Mouse (Mus musculus) hindbrain, embryonic 13.5 days (tissue): ENCODE results near the gene Defb19. TPM values are rescaled to one million over a fixed set of nuclear protein-coding genes. Genes with fewer than 3 reads are reported as not detected.

Source experiments
- ATAC-seq: fragments of 200-750 bp; cut with Nextera tagmentation; 2 replicates; pipeline ENCODE4 v1.8.0; 2017; ENCODE audit warnings: moderate TSS enrichment; ENCODE audit not compliant: low FRiP score
- H3K27ac ChIP-seq: fragments of 300-500 bp; sonication (generic); 2 replicates; pipeline ENCODE4 v1.5.1; 2015; ENCODE audit warnings: inconsistent platforms, mild to moderate bottlenecking, moderate library complexity
- H3K27me3 ChIP-seq: fragments of 300-500 bp; sonication (generic); 2 replicates; pipeline ENCODE4 v1.6.1; 2015; ENCODE audit warnings: mild to moderate bottlenecking, inconsistent platforms
- H3K36me3 ChIP-seq: fragments of 300-500 bp; sonication (generic); 2 replicates; pipeline ENCODE4 v1.6.1; 2015; ENCODE audit warnings: mild to moderate bottlenecking, inconsistent platforms
- H3K4me1 ChIP-seq: fragments of 300-500 bp; sonication (generic); replicated peaks from 2 replicates; pipeline ENCODE4 v1.6.1; 2015; ENCODE audit warnings: inconsistent platforms
- H3K4me2 ChIP-seq: fragments of 300-500 bp; sonication (generic); 2 replicates; pipeline ENCODE4 v1.6.1; 2015; ENCODE audit warnings: inconsistent platforms, mild to moderate bottlenecking, moderate library complexity
- H3K4me3 ChIP-seq: fragments of 300-500 bp; sonication (generic); 2 replicates; pipeline ENCODE4 v1.5.1; 2015; ENCODE audit warnings: mild to moderate bottlenecking, inconsistent platforms
- H3K9ac ChIP-seq: fragments of 300-500 bp; sonication (generic); 2 replicates; pipeline ENCODE4 v1.6.1; 2015; ENCODE audit warnings: mild to moderate bottlenecking, inconsistent platforms
- H3K9me3 ChIP-seq: fragments of 300-500 bp; sonication (generic); 2 replicates; pipeline ENCODE4 v1.6.1; 2016; ENCODE audit warnings: inconsistent platforms
- WGBS: fragments of 180-500 bp; shearing (Covaris S2); methylation state at CpG from one replicate; pipeline ENCODE4 v1.1.7; 2015; 5-methylcytosine and 5-hydroxymethylcytosine counted together
- polyA plus RNA-seq: library from polyadenylated mRNA; unstranded; fragments of >200 nt; fragmentation: Nextera tagmentation; extraction: Ambion mirVana; gene quantifications from 2 replicates; pipeline ENCODE4 v1.2.1, GENCODE M21; 2015

Gene Defb19
- polyA plus RNA-seq, 1 experiment from 2014 or later, result not detected

DNA sequence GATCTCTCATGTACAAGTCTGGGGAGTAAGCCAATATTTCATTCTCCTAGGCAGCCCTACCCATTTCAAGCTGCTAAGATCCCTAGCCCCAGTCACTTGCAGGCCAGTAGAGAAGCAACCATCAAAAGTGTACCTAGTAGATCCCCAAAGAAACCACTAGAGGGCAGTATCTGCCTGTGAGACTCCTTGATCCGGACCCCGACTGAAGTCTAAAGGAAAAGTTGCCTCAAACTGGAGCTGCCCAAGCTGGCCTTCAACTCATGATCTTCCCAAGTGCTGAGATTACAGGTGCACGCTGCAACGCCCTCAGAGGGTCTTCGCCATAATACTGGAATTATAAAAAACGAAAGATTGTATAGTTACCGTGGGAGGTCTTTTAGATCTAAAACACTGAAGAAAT, 35.5 kb upstream of the Defb19 start:
- ATAC-seq, result no peak

DNA sequence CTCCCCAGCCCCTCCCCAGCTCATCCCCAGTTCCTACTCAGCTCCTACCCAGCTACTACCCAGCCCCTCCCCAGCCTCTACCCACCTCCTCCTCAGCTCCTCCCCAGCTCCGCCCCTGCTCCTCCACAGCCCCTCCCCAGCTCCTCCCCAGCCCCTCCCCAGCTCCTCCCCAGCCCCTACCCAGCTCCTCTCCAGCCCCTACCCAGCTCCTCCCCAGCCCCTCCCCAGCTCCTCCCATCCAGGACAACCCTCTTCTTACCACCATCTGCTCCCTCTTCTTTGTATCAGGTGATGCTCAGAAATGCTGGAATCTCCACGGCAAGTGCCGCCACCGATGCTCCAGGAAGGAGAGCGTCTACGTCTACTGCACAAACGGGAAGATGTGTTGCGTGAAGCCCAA, 32.1 kb upstream of the Defb19 start:
- H3K9me3 ChIP-seq, result peaks cover 4% of the 10 kb centered on the region; the same call in 1 of the 2 replicates
- no peak for ATAC-seq

More for the DNA sequence above, 35.5 kb upstream of the Defb19 start:
- Histone ChIP-seq H3K27ac (no peak overlapping the region), H3K9me3 (no peaks in the 10 kb centered on the region), H3K9ac (no peak overlapping the region), H3K4me3 (no peak overlapping the region), H3K27me3 (peaks cover 3% of the 10 kb centered on the region; the same call in 1 of the 2 replicates), H3K4me2 (no peak overlapping the region), H3K4me1 (no peaks in the 10 kb centered on the region), H3K36me3 (no peaks in the 10 kb centered on the region)
- 6% methylated on average over 7 of the region's 7 CpGs for WGBS

DNA sequence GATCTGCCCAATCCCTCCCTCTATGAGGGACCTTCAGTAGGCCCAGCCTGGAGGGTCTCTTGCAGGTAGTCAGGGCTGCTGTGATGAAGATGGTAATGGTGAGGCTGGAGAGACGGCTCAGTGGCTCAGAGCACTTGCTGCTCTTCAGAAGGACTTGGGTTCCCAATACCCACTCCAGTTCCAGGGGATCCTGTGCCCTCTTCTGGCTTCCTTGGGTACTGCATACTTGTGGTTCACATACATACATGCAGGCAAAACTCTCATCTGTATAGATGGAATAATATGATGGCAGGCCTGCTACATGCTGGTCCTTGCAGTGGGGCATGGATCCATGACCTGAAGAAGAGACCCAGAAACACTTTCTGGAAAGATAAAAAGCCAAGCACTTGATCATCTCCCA, 28.6 kb upstream of the Defb19 start:
- ATAC-seq, result no peak
- H3K4me1 ChIP-seq, result no peaks in the 10 kb centered on the region
- no peak overlapping the region for H3K4me3 ChIP-seq
- H3K27ac ChIP-seq, result no peak overlapping the region
- no peak overlapping the region for H3K4me2 ChIP-seq
- no peak overlapping the region for H3K9ac ChIP-seq
- WGBS, result 95% methylated on average over 1 of the region's 1 CpGs
- H3K27me3 ChIP-seq, result no peaks in the 10 kb centered on the region
- H3K9me3 ChIP-seq, result peaks cover 4% of the 10 kb centered on the region; the same call in 1 of the 2 replicates
- no peaks in the 10 kb centered on the region for H3K36me3 ChIP-seq

More for the DNA sequence above, 32.1 kb upstream of the Defb19 start:
- Histone ChIP-seq H3K9ac (no peak overlapping the region), H3K4me3 (no peak overlapping the region), H3K4me1 (no peaks in the 10 kb centered on the region), H3K4me2 (no peak overlapping the region), H3K27me3 (no peaks in the 10 kb centered on the region), H3K36me3 (no peaks in the 10 kb centered on the region), H3K27ac (no peak overlapping the region)
- WGBS, result 30% methylated on average over 7 of the region's 8 CpGs

DNA sequence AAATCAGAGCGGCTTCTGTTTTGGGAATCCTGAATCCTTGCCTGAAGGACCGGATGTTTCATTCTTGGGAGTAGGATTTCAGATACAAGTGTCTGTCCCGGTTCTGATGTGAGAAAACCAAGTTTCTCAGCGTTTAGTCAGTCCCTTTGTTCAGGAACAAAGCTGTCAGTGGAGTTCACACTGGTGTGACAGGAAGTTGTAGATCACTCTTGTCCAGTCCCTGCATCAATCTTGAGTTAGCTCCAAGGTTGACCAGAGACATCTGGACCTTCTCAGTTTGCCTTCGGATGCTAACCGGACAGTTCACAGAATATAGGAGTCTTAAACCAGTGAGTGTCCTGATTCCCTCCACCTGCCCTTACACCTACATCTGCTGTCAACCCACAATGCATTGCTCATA, 27.6 kb upstream of the Defb19 start:
- Histone ChIP-seq H3K36me3 (no peaks in the 10 kb centered on the region), H3K9ac (no peak overlapping the region), H3K27ac (no peak overlapping the region), H3K4me1 (no peaks in the 10 kb centered on the region), H3K27me3 (no peaks in the 10 kb centered on the region), H3K4me3 (no peak overlapping the region), H3K9me3 (peaks cover 4% of the 10 kb centered on the region; the same call in 1 of the 2 replicates), H3K4me2 (no peak overlapping the region)
- ATAC-seq, result no peak
- 71% methylated on average over 6 of the region's 6 CpGs for WGBS

DNA sequence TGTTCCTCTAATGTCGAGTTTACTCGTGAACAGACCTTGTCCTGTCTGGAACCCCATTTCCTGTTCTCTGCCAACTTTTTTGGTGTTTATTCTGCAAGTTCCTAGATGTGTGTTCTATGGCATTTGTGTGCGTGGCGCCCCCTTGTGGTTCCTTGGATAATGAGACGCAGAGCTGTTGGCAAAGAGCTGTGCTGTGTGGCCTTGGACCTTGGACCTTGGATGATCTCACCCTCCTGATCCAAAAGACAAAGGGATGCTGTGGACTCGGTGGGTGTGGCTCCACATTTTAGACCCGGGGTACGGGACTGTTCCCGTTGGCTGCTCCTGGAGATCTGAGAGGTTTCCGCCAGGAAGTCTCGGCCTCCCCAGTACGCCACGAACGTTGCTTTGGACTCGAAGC, 23.9 kb upstream of the Defb19 start, which contains the start of gene Defb36:
Gene Defb36, plus strand, starts transcription at position 271 of the 400 bp plus-strand sequence.
- H3K9ac ChIP-seq, result no peak within 1 kb of the TSS
- H3K4me3 ChIP-seq, result no peak within 1 kb of the TSS
- H3K9me3 ChIP-seq, result peaks cover 4% of the 10 kb centered on the region; the same call in 1 of the 2 replicates
- H3K27ac ChIP-seq, result no peak within 1 kb of the TSS
- H3K27me3 ChIP-seq, result no peaks in the 10 kb centered on the region
- 86% methylated on average over 15 of the region's 15 CpGs for WGBS
- no peak within 1 kb of the TSS for H3K4me2 ChIP-seq
- H3K36me3 ChIP-seq, result no peaks in the 10 kb centered on the region
- no peaks in the 10 kb centered on the region for H3K4me1 ChIP-seq
- no peak for ATAC-seq

DNA sequence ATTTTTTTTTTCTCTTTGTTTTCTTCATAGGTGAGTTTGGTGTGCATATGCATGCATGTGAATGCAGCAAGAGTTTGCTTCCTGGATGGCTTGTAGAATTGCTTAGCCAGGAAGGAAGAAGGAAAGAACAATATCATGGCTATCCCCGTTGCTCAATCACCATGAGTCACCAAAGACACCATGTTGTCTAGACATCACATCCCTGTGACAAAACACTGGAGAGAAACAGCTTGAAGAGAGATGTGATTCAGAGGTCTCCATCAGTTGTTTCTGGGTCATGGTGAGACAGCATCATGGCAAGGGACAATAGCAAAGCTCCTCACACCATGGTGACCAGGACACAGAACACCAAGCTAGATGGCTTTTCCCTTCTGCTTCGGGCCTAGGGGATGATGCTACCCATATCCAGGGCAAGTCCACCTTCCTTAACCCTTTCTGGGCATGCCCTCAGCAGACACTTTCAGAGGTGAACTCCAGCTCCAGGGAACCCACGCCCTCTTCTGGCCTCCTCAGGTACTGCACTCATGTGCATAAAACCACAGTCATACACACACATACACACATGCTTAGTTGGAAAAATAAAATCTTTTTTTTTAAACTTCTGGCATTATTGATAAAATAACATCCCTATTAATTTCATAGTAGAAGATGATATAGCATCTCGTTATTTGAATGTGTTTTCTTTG, 21.3 kb upstream of the Defb19 start:
- ATAC-seq, result no peak
- 78% methylated on average over 4 of the region's 4 CpGs for WGBS
- Histone ChIP-seq H3K36me3 (no peaks in the 10 kb centered on the region), H3K4me1 (no peaks in the 10 kb centered on the region), H3K9ac (no peak overlapping the region), H3K9me3 (no peaks in the 10 kb centered on the region), H3K27ac (no peak overlapping the region), H3K27me3 (no peaks in the 10 kb centered on the region), H3K4me2 (no peak overlapping the region), H3K4me3 (no peak overlapping the region)

DNA sequence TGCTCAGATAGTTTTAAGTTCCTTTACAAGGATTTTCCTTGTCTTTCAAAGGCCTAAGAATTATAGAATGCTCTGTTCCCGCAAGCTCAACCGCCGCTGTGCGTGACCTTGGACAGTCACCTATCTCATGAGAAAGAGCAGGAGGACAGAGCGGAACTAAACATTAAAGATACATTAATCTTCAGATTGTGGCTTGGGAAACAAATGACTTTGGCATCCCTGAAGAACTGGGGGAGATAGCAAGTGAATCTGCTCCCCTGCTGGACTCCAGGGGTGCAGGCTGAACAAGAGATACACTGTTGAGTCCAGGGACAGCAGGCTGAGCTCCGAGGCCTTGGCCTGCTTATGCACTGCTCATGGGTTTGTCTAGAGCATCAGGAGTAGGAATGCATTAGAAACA, 20.0 kb upstream of the Defb19 start:
- H3K4me1 ChIP-seq, result no peaks in the 10 kb centered on the region
- no peaks in the 10 kb centered on the region for H3K36me3 ChIP-seq
- no peak overlapping the region for H3K9ac ChIP-seq
- no peak overlapping the region for H3K4me3 ChIP-seq
- no peak overlapping the region for H3K27ac ChIP-seq
- H3K27me3 ChIP-seq, result no peaks in the 10 kb centered on the region
- H3K9me3 ChIP-seq, result no peaks in the 10 kb centered on the region
- 81% methylated on average over 6 of the region's 6 CpGs for WGBS
- no peak for ATAC-seq
- no peak overlapping the region for H3K4me2 ChIP-seq

DNA sequence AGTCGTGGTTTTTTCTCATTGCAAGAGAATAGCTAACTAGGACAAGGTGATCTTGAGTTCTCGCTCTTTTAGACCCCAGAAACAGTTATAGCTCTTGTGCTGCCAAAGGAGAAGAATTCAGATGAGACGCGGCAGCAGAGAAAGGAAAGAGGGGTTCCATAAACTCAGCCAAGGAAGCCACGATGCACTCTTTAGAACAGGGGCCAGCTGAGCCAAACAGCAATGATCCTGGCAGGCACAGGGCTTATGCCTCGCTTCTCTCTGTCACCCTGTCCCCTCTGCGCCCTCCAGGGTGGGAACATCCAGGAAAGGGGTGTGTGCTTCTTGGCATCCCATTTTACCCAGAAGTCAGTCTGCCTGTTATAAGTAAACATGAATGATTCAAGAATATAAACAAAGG, 19.2 kb upstream of the Defb19 start, which contains the start of gene Defb45:
Gene Defb45, minus strand, starts transcription at position 101 of the 400 bp plus-strand sequence.
- Histone ChIP-seq H3K4me2 (no peak within 1 kb of the TSS), H3K36me3 (no peaks in the 10 kb centered on the region), H3K4me3 (no peak within 1 kb of the TSS), H3K9me3 (no peaks in the 10 kb centered on the region), H3K4me1 (no peaks in the 10 kb centered on the region), H3K9ac (no peak within 1 kb of the TSS), H3K27ac (no peak within 1 kb of the TSS), H3K27me3 (no peaks in the 10 kb centered on the region)
- WGBS, result 75% methylated on average over 7 of the region's 7 CpGs
- ATAC-seq, result no peak

DNA sequence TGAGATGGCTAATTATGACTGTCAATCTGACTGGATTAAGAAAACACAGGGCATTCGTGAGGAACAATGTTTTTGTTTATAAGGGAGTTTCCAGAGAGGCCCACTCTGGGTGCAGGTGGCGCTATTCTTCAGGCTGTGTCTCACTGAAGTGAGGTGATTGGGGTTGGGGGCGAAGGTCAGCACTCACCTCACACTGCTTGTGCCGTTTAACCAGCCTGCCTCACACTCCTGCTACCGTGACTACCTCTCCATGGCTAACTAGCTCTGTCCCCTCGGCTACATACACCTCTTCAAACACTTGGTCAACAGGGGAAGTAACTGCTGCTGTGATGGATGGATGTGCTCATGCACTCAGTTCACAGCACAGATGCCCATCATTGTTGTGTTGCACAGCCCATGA, 8.9 kb upstream of the Defb19 start:
- ATAC-seq, result no peak
- Histone ChIP-seq H3K27ac (no peak overlapping the region), H3K27me3 (no peaks in the 10 kb centered on the region), H3K4me3 (no peak overlapping the region), H3K4me2 (no peak overlapping the region), H3K9ac (no peak overlapping the region), H3K36me3 (no peaks in the 10 kb centered on the region), H3K9me3 (no peaks in the 10 kb centered on the region), H3K4me1 (no peaks in the 10 kb centered on the region)
- 55% methylated on average over 6 of the region's 6 CpGs for whole genome bisulfite sequencing

DNA sequence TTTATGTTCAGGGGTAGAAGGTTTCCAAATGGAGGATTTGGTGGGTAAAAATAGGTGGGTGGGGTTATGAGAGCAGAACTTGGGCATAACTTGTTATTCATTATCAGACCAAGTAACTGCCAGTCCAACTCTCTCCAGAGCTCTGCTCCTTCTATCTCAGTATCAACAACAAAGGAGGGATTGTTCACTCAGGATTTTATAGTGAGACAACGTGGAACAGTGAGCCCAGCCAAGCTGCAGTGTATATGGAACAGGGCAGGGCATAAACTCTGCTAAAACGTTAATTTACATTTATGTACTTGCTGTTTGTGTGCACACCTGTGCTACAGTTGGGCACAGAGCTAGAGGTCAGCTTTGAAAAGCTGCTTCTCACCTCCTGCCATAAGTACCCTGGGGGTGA, 8.3 kb upstream of the Defb19 start:
- no peak overlapping the region for H3K9ac ChIP-seq
- no peak overlapping the region for H3K27ac ChIP-seq
- no peak for ATAC-seq
- no peak overlapping the region for H3K4me3 ChIP-seq
- H3K4me2 ChIP-seq, result no peak overlapping the region
- no peaks in the 10 kb centered on the region for H3K4me1 ChIP-seq
- 55% methylated on average over 2 of the region's 2 CpGs for WGBS
- no peaks in the 10 kb centered on the region for H3K36me3 ChIP-seq
- H3K27me3 ChIP-seq, result no peaks in the 10 kb centered on the region
- H3K9me3 ChIP-seq, result no peaks in the 10 kb centered on the region

DNA sequence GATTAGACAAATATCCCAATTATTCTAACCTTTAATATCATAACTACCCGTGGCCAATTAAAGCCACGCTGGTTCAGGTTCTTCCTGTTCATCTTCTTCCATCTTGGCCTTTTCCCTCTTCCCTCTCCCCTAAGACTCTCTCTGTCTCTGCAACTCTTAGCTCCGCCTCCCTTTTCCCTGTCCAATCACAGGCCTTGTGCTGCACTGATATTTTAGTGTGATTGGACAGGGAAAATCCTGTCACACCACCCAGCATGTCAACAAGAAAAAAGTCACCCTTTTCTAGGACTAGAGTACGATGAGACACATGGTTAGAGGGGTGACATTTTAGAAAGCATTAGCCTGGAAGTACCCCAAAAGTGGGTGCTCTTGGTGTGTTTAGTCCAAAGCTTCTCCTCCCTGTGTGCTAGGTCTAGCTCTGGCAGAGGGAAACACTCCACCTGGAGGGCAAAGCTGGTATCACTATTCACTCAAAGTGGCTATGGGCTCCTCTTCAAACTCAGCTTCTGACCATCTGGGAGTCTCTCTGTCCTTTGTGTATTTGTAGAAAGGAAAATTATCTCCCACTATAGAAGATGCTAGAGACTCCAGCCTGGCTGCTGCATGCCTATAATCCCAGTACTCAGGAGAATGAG, 6.9 kb upstream of the Defb19 start:
- 81% methylated on average over 4 of the region's 4 CpGs for WGBS
- Histone ChIP-seq H3K9me3 (no peaks in the 10 kb centered on the region), H3K27ac (no peak overlapping the region), H3K27me3 (no peaks in the 10 kb centered on the region), H3K4me2 (no peak overlapping the region), H3K9ac (no peak overlapping the region), H3K4me3 (no peak overlapping the region), H3K4me1 (no peaks in the 10 kb centered on the region), H3K36me3 (no peaks in the 10 kb centered on the region)
- no peak for ATAC-seq

DNA sequence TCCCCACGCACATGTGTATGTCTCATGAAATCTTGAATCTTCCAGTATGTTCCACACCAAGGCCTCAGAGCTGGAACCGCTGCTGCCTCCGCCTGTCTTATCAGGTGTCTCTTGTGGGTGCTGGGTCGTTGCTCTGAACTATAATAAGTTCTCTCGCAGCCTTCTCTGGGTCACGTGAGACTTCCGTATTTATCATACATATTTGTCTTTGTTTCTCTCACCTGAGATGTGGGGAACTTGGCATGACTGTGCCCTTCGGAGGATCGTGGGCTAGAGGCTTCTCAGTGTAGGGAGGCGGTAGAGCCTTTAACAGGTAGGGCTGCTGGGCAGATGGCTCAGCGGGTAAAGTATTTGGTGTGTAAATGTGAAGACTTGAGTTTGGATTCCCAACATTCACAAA, 500 bp upstream of the Defb19 start:
- no peaks in the 10 kb centered on the region for H3K9me3 ChIP-seq
- H3K27me3 ChIP-seq, result no peaks in the 10 kb centered on the region
- WGBS, result 94% methylated on average over 11 of the region's 11 CpGs
- no peaks in the 10 kb centered on the region for H3K4me1 ChIP-seq
- H3K4me2 ChIP-seq, result no peak overlapping the region
- H3K36me3 ChIP-seq, result no peaks in the 10 kb centered on the region
- no peak overlapping the region for H3K4me3 ChIP-seq
- ATAC-seq, result no peak
- H3K9ac ChIP-seq, result no peak overlapping the region
- H3K27ac ChIP-seq, result no peak overlapping the region

DNA sequence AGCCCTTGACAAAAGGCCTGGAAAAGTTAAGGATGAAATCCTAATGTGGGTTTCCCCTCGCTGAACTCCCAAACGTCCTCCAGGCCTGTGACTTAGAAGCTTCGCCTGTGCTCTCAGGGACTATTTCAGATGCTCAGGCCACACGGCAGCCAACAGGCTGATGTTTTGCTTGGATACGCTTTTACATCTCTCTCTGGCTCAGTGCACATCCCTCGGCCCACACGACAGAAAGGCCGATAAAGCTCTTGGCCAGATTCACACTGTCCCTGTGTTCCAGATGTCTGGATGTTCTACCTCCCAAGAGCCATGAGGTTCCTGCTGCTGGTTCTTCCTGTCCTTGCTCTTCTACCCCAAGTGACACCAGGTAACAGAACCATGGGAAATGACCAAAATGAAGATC, 6.6 kb downstream of the Defb19 start:
- WGBS, result 93% methylated on average over 8 of the region's 8 CpGs
- Histone ChIP-seq H3K36me3 (no peaks in the 10 kb centered on the region), H3K9ac (no peak overlapping the region), H3K4me1 (no peaks in the 10 kb centered on the region), H3K4me2 (no peak overlapping the region), H3K27ac (no peak overlapping the region), H3K9me3 (no peaks in the 10 kb centered on the region), H3K4me3 (no peak overlapping the region), H3K27me3 (0 out of 2 replicates have a peak, but pooled peaks cover 6% of the 10 kb centered on the region)
- ATAC-seq, result no peak
